Mouse (Mus musculus): ENCODE data around the gene Necap2.

- TF ChIP-seq CTCF (IDR thresholded peaks at IDR 0.05; ENCODE audit: low read depth) = no peak
- TF ChIP-seq EP300 (IDR thresholded peaks at IDR 0.05; ENCODE audit: low read depth) = no peak
These were observed 25.7 kb downstream of the Necap2 start for GRCm38 (mm10) chr4:141052442-141052841.

All from liver, embryonic 14.5 days (tissue).